Mouse (Mus musculus): ENCODE results near the gene Cd63.

Cd63 gene

GRCm38 (mm10) chr10:128900698-128901097, at the start of gene Cd63:
Gene Cd63 (plus strand): TSS chr10:128900989.
- no peak for DNase-seq (ENCODE audit: low spot score)

- DNase-seq (ENCODE audit: low spot score): no peak
These were observed 39.6 kb upstream of the Cd63 start for GRCm38 (mm10) chr10:128861176-128861575.

GRCm38 (mm10) chr10:128866042-128866441, 34.7 kb upstream of the Cd63 start:
- no peak for DNase-seq (ENCODE audit: low spot score)

- DNase-seq (ENCODE audit: low spot score): no peak
These were observed 34.3 kb upstream of the Cd63 start for GRCm38 (mm10) chr10:128866518-128866917.

- DNase-seq (ENCODE audit: low spot score): no peak
These were observed 30.4 kb upstream of the Cd63 start for GRCm38 (mm10) chr10:128870341-128870740.

GRCm38 (mm10) chr10:128878291-128878690, 22.5 kb upstream of the Cd63 start:
- DNase-seq (ENCODE audit: low spot score): no peak

GRCm38 (mm10) chr10:128878811-128879210, 22.0 kb upstream of the Cd63 start:
- no peak for DNase-seq (ENCODE audit: low spot score)

- DNase-seq (ENCODE audit: low spot score): no peak
These were observed 18.7 kb upstream of the Cd63 start for GRCm38 (mm10) chr10:128882067-128882466.

GRCm38 (mm10) chr10:128888941-128889827, 11.6 kb upstream of the Cd63 start:
- DNase-seq (ENCODE audit: low spot score): no peak

GRCm38 (mm10) chr10:128889846-128890245, 10.9 kb upstream of the Cd63 start:
- no peak for DNase-seq (ENCODE audit: low spot score)

- no peak for DNase-seq (ENCODE audit: low spot score)
These were observed 10.2 kb upstream of the Cd63 start for GRCm38 (mm10) chr10:128890383-128891295.

- DNase-seq (ENCODE audit: low spot score): no peak
These were observed 9.3 kb upstream of the Cd63 start, which contains the start of gene Gdf11 for GRCm38 (mm10) chr10:128891296-128892094. Gene Gdf11 (minus strand): TSS chr10:128891718.

- no peak for DNase-seq (ENCODE audit: low spot score)
These were observed 8.5 kb upstream of the Cd63 start for GRCm38 (mm10) chr10:128892246-128892645.

- DNase-seq (ENCODE audit: low spot score): peak; percentile 73
These were observed 5.4 kb upstream of the Cd63 start for GRCm38 (mm10) chr10:128895437-128895836.

GRCm38 (mm10) chr10:128895952-128896693, 4.7 kb upstream of the Cd63 start:
- DNase-seq (ENCODE audit: low spot score): no peak

- DNase-seq (ENCODE audit: low spot score): no peak
These were observed 4.0 kb upstream of the Cd63 start for GRCm38 (mm10) chr10:128896807-128897206.

GRCm38 (mm10) chr10:128897501-128897900, 3.3 kb upstream of the Cd63 start:
- no peak for DNase-seq (ENCODE audit: low spot score)

- no peak for DNase-seq (ENCODE audit: low spot score)
These were observed 864 bp upstream of the Cd63 start for GRCm38 (mm10) chr10:128899759-128900490.

- DNase-seq (ENCODE audit: low spot score): no peak
These were observed 620 bp downstream of the Cd63 start for GRCm38 (mm10) chr10:128901409-128901808.

- DNase-seq (ENCODE audit: low spot score): no peak
These were observed 1.7 kb downstream of the Cd63 start for GRCm38 (mm10) chr10:128902409-128902988.

Data from left cerebral cortex, adult 11 months (tissue).